Mouse (Mus musculus) cerebellum, adult 2 months (tissue): ENCODE measurements at regions not wholly inside any gene's neighbourhood (a gene's known extent, or its start where the extent isn't known, plus 50 kb on each side); places are given as distances from the start of the nearest gene placed in this dataset.

Experiments used
- DNase-seq, 2 experiments: peaks; one replicate each; pipeline ENCODE4 v3.0.0; 2021
- H3K27ac ChIP-seq: fragments of 200-500 bp; 2 replicates; pipeline ENCODE4 v1.5.1; 2012; ENCODE audit warnings: low read length, control low read depth, inconsistent platforms; ENCODE audit not compliant: insufficient read depth
- H3K27me3 ChIP-seq: fragments of 200-500 bp; 2 replicates; pipeline ENCODE4 v1.6.1; 2012; ENCODE audit warnings: inconsistent platforms, mild to moderate bottlenecking, low read length, moderate library complexity; ENCODE audit not compliant: control insufficient read depth, insufficient read depth
- H3K4me1 ChIP-seq: fragments of 200-500 bp; 2 replicates; pipeline ENCODE4 v1.6.1; 2011; ENCODE audit warnings: low read length; ENCODE audit not compliant: control insufficient read depth, insufficient read depth
- H3K4me3 ChIP-seq: fragments of 200-500 bp; replicated peaks from 2 replicates; pipeline ENCODE3; 2011; ENCODE audit warnings: mild to moderate bottlenecking, low read depth, low read length, control low read depth; ENCODE audit not compliant: insufficient read depth
- CTCF ChIP-seq: fragments of 200-500 bp; IDR thresholded peaks from 2 replicates; pipeline ENCODE4 v1.5.1; 2011; ENCODE audit warnings: low read depth, mild to moderate bottlenecking, control low read depth, low read length, moderate library complexity, borderline replicate concordance; ENCODE audit not compliant: insufficient read depth
- POLR2A ChIP-seq: fragments of 200-500 bp; IDR thresholded peaks from 2 replicates; pipeline ENCODE4 v1.6.1; 2011; ENCODE audit warnings: low read length, control low read depth, borderline replicate concordance; ENCODE audit not compliant: insufficient read depth
- WGBS: fragments of 180-500 bp; shearing (Covaris S2); methylation state at CpG from one replicate; pipeline ENCODE4 v1.1.7; 2018; 5-methylcytosine and 5-hydroxymethylcytosine counted together

DNA sequence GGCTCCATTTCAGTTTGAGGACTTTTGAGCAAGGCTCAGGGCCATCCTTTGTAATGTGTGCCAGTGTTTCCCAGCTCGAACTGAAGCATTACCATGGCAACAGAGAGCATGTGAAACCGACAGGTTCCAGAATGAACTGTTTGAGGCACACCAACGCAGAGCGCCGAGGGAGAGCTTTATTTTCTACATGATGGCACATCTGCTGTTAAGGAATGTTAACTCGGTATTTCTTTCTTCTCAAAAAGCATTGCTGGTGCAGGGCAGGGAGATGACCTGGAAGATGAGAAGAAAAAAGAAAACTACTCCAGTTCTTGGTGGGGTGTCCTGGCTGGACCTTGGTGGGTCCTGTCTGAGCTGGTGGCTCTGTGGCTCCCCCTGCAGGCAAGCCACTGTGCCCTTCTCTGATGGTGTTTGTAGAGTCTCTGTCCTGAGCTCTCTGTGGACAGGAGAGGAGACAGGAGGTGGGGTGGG lies 223.0 kb downstream of the Eipr1 start:
- H3K4me3 ChIP-seq: no peak overlapping the region
- no peak for DNase-seq
- 30% methylated on average over 6 of the region's 6 CpGs for WGBS
- no peaks in the 10 kb centered on the region for H3K4me1 ChIP-seq
- TF ChIP-seq POLR2A (no peak), CTCF (peak; percentile 30; the same call in 1 of the 2 replicates)
- no peak overlapping the region for H3K27ac ChIP-seq
- H3K27me3 ChIP-seq: no peaks in the 10 kb centered on the region; the same call in 1 of the 2 replicates

DNA sequence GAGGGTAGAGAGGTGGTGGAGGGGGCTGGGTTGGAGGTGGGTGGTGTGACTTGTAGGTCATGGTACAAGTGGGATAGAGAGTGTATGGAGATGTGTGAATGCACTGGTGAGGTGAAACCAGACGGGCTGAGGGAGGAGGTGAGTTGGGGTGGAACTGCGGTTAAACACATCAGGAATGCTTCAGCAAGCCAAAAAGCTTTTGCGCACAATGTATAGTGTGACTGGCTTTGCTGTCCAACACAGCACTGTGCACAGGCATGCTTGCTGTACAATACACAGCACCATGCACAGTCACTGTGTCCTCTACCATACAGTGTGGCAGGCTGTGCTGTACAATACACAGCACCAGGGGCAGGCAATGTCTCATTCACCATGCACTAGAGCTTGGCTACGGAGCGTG lies 223.6 kb downstream of the Eipr1 start:
- Histone ChIP-seq H3K4me1 (no peaks in the 10 kb centered on the region), H3K27ac (no peak overlapping the region), H3K4me3 (no peak overlapping the region), H3K27me3 (no peaks in the 10 kb centered on the region; the same call in 1 of the 2 replicates)
- TF ChIP-seq CTCF (no peak), POLR2A (no peak)
- no peak for DNase-seq
- 95% methylated on average over 5 of the region's 5 CpGs for WGBS

DNA sequence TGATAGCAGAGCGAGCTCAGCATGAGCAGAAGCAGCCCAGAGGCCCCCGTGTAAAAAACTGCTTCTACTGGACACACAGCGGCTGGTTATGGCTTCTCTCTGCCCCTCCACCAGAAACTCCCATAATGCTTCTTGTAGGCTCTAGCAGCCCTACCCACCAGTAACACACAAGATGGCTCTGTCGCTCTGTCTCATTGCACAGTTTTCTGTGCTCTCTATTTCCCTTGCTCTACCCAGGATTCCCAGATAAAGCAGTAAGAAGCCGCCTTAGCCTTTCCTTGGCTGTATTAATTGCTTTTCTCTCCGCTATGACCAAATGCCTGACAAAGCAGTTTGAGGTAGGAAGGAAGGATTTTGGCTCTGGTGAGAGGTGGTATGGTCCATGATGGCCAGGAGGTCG lies 228.1 kb downstream of the Eipr1 start:
- Histone ChIP-seq H3K27me3 (no peaks in the 10 kb centered on the region; the same call in 1 of the 2 replicates), H3K4me1 (no peaks in the 10 kb centered on the region), H3K27ac (no peak overlapping the region), H3K4me3 (no peak overlapping the region)
- TF ChIP-seq POLR2A (no peak), CTCF (no peak)
- DNase-seq: no peak
- 76% methylated on average over 7 of the region's 7 CpGs for WGBS

GRCm38 (mm10) chr12:28986214-28986613 lies 234.6 kb downstream of the Eipr1 start:
- Histone ChIP-seq H3K4me1 (no peaks in the 10 kb centered on the region), H3K27ac (no peak overlapping the region), H3K4me3 (no peak overlapping the region), H3K27me3 (no peaks in the 10 kb centered on the region)
- WGBS: 56% methylated on average over 7 of the region's 7 CpGs
- TF ChIP-seq POLR2A: no peak
- no peak for TF ChIP-seq CTCF
- no peak for DNase-seq

- DNase-seq: no peak
- H3K27ac ChIP-seq: no peak overlapping the region
- no peaks in the 10 kb centered on the region for H3K4me1 ChIP-seq
- TF ChIP-seq POLR2A (no peak), CTCF (no peak)
- 83% methylated on average over 15 of the region's 15 CpGs for WGBS
- no peak overlapping the region for H3K4me3 ChIP-seq
- no peaks in the 10 kb centered on the region for H3K27me3 ChIP-seq
Observed at GRCm38 (mm10) chr12:28997474-28998192, 246.0 kb downstream of the Eipr1 start.

GRCm38 (mm10) chr12:28999963-29000451 lies 248.4 kb downstream of the Eipr1 start:
- WGBS: 53% methylated on average over 6 of the region's 6 CpGs
- TF ChIP-seq POLR2A: no peak
- no peak for DNase-seq
- Histone ChIP-seq H3K27me3 (no peaks in the 10 kb centered on the region), H3K4me3 (no peak overlapping the region), H3K27ac (no peak overlapping the region), H3K4me1 (no peaks in the 10 kb centered on the region)

GRCm38 (mm10) chr12:29004504-29004903 lies 252.9 kb downstream of the Eipr1 start:
- Histone ChIP-seq H3K4me3 (no peak overlapping the region), H3K4me1 (no peaks in the 10 kb centered on the region), H3K27me3 (no peaks in the 10 kb centered on the region), H3K27ac (no peak overlapping the region)
- 31% methylated on average over 13 of the region's 13 CpGs for WGBS
- DNase-seq: no peak
- TF ChIP-seq CTCF (no peak), POLR2A (no peak)

DNA sequence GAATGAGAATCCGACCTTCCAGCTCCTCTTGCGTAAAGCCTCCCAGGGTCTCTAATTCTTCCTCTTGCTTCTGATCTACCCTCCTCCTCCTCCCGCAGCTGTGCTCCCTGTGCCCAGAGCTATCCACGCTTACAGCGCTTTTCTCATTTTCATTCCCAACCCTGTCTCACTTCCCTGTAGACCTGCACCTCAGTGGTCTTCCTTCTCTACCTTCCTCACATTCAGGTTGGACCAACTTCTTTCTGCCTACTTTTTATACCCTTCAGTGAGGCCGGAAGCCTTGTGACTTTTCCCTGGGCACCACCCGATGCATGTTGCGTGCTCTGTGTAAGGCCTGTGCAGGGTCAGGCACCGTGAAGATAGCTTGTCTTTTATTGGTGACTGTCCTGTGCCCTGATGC lies 263.0 kb downstream of the Eipr1 start:
- Histone ChIP-seq H3K27ac (no peak overlapping the region), H3K27me3 (no peaks in the 10 kb centered on the region), H3K4me1 (no peaks in the 10 kb centered on the region), H3K4me3 (no peak overlapping the region)
- WGBS: 93% methylated on average over 9 of the region's 9 CpGs
- TF ChIP-seq CTCF: no peak
- TF ChIP-seq POLR2A: no peak
- no peak for DNase-seq
